Mouse (Mus musculus) cerebellum, adult 11 months (tissue): ENCODE data around the gene Clrn3.
"Not testable (repeated sequence)": the region's sequence is repeated elsewhere in the genome, so short reads cannot be mapped to it uniquely, and the experiment has no call there.

Experiments used
- DNase-seq: peaks from one replicate; pipeline ENCODE4 v3.0.0; 2022

The Clrn3 gene

GRCm38 (mm10) chr7:135535908-135536307 lies 7.5 kb upstream of the Clrn3 start:
- DNase-seq: no peak

- DNase-seq: no peak
Observed at GRCm38 (mm10) chr7:135534548-135535189, 6.2 kb upstream of the Clrn3 start.

GRCm38 (mm10) chr7:135529068-135529467 lies 614 bp upstream of the Clrn3 start:
- no peak for DNase-seq

GRCm38 (mm10) chr7:135527169-135527568 lies 1.3 kb downstream of the Clrn3 start:
- DNase-seq: no peak

GRCm38 (mm10) chr7:135526574-135527152 lies 1.8 kb downstream of the Clrn3 start:
- DNase-seq: no peak

GRCm38 (mm10) chr7:135524424-135524967 lies 4.0 kb downstream of the Clrn3 start:
- no peak for DNase-seq

GRCm38 (mm10) chr7:135523981-135524380 lies 4.5 kb downstream of the Clrn3 start:
- no peak for DNase-seq

GRCm38 (mm10) chr7:135521755-135522512 lies 6.5 kb downstream of the Clrn3 start:
- DNase-seq: no peak

- DNase-seq: no peak
Observed at GRCm38 (mm10) chr7:135520241-135520640, 8.2 kb downstream of the Clrn3 start.

GRCm38 (mm10) chr7:135517191-135517590 lies 11.3 kb downstream of the Clrn3 start:
- no peak for DNase-seq

- DNase-seq: no peak
Observed at GRCm38 (mm10) chr7:135511723-135512122, 16.7 kb downstream of the Clrn3 start.

GRCm38 (mm10) chr7:135510431-135510830 lies 18.0 kb downstream of the Clrn3 start:
- DNase-seq: no peak

GRCm38 (mm10) chr7:135509272-135509671 lies 19.2 kb downstream of the Clrn3 start:
- no peak for DNase-seq

- DNase-seq: no peak
Observed at GRCm38 (mm10) chr7:135508602-135509001, 19.9 kb downstream of the Clrn3 start.

- DNase-seq: not testable (repeated sequence)
Observed at GRCm38 (mm10) chr7:135506506-135506905, 21.9 kb downstream of the Clrn3 start.

- no peak for DNase-seq
Observed at GRCm38 (mm10) chr7:135499403-135499802, 29.1 kb downstream of the Clrn3 start.

GRCm38 (mm10) chr7:135498565-135499186 lies 29.8 kb downstream of the Clrn3 start:
- no peak for DNase-seq

GRCm38 (mm10) chr7:135495303-135495702 lies 33.2 kb downstream of the Clrn3 start:
- DNase-seq: no peak

- DNase-seq: no peak
Observed at GRCm38 (mm10) chr7:135490500-135490886, 38.0 kb downstream of the Clrn3 start.

- no peak for DNase-seq
Observed at GRCm38 (mm10) chr7:135489724-135490499, 38.5 kb downstream of the Clrn3 start.

GRCm38 (mm10) chr7:135488214-135488810 lies 40.1 kb downstream of the Clrn3 start:
- DNase-seq: no peak

- peak; percentile 48 for DNase-seq
Observed at GRCm38 (mm10) chr7:135487423-135487822, 41.0 kb downstream of the Clrn3 start.
